Mouse (Mus musculus): Measurements from ENCODE around the gene Lgr4. TPM values are rescaled to one million over a fixed set of nuclear protein-coding genes. Genes with fewer than 3 reads are reported as not detected.

The Lgr4 gene
- polyA plus RNA-seq, 1 experiment from 2014 or later: 6.8 TPM

DNA sequence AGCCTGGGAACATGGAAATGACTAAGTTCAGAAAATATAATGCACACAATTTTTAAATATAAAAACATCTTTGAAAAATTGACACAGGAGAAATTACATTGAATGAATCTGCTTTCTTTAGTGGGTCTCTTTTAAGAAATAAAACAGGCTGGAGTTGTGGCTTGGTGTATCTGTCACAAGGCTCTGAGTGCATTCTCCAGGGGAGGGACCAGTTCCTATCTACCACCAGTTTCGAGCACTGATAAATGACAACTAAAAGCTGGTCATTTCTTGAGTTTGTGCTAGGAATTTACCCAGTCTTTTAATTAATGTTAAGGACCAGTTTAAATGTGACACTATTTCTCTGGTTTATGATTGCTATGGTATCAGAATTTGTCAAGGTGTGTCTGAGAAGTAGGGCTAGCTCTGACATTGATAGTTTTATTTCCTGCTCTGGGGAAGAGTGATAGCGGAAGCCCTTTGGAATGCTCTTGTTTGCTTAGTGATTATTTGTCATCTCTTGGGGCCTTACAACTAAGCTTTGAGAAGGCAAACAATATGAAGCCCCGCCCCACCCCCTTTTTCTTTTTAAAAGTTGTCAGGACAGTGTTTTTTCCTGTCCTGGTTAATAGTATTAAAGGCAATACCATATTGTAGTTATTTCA lies 88.3 kb downstream of the Lgr4 start:
- H3K9ac ChIP-seq (ENCODE audit: low read depth, low read length): no peak overlapping the region
- ATAC-seq: no peak
- no peak overlapping the region for H3K4me3 ChIP-seq (ENCODE audit: low read depth, low read length)
- no peaks in the 10 kb centered on the region for H3K27me3 ChIP-seq (ENCODE audit: control insufficient read depth, insufficient read depth, low read depth, low read length)
- no peak overlapping the region for H3K4me2 ChIP-seq (ENCODE audit: low read length)
- no peaks in the 10 kb centered on the region for H3K9me3 ChIP-seq (replicated peaks; ENCODE audit: control insufficient read depth, low read length, poor library complexity, severe bottlenecking)
- H3K36me3 ChIP-seq (ENCODE audit: control insufficient read depth, insufficient read depth, low read length): peaks cover 8% of the 10 kb centered on the region; the same call in 1 of the 2 replicates
- H3K27ac ChIP-seq (ENCODE audit: low read length): no peak overlapping the region
- 92% methylated on average over 3 of the region's 3 CpGs for WGBS
- no peaks in the 10 kb centered on the region for H3K4me1 ChIP-seq (ENCODE audit: control insufficient read depth, insufficient read depth, low read length)

DNA sequence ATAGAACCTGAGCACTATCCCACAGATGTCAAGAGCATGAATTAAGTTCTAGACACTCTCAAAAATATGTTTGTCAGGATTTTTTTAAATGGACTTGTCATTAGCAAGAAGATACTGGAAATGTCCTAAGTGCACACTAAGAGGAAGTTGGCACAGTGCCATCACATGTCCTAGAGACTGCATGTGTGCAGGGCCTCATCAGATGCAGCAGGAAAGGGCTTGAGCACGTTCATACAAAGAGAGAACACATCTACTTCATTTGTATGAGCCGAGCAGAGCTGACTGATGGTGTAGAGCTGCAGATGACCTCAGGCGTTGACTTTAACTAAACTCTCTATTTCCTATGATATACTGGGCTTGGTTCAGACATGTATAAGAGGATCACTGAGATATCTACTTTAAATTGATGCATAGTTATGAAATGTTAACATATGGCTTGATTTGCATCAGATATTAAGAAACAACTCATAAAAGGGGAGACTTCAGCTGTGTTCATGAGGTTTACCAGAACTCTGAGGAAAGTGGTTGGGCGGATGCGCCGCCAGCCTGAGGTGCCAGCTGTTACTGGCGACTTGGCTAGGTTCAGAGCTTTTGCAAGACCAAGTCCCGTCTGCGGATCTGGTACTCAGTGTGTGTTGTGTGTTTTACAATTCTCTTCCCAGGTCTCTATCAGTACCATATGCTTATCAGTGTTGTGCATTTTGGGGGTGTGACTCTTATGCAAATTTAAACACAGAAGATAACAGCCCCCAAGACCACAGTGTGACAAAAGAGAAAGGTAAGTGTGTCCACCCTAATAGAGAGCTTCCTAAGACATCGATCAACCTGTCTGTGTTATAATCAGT lies 90.2 kb downstream of the Lgr4 start:
- H3K4me3 ChIP-seq (ENCODE audit: low read depth, low read length): no peak overlapping the region
- no peak overlapping the region for H3K9ac ChIP-seq (ENCODE audit: low read depth, low read length)
- no peak overlapping the region for H3K4me2 ChIP-seq (ENCODE audit: low read length)
- H3K4me1 ChIP-seq (ENCODE audit: control insufficient read depth, insufficient read depth, low read length): no peaks in the 10 kb centered on the region
- WGBS: 94% methylated on average over 10 of the region's 10 CpGs
- no peak overlapping the region for H3K27ac ChIP-seq (ENCODE audit: low read length)
- peaks cover 16% of the 10 kb centered on the region for H3K36me3 ChIP-seq (ENCODE audit: control insufficient read depth, insufficient read depth, low read length)
- ATAC-seq: no peak
- H3K27me3 ChIP-seq (ENCODE audit: control insufficient read depth, insufficient read depth, low read depth, low read length): no peaks in the 10 kb centered on the region
- no peaks in the 10 kb centered on the region for H3K9me3 ChIP-seq (replicated peaks; ENCODE audit: control insufficient read depth, low read length, poor library complexity, severe bottlenecking)

DNA sequence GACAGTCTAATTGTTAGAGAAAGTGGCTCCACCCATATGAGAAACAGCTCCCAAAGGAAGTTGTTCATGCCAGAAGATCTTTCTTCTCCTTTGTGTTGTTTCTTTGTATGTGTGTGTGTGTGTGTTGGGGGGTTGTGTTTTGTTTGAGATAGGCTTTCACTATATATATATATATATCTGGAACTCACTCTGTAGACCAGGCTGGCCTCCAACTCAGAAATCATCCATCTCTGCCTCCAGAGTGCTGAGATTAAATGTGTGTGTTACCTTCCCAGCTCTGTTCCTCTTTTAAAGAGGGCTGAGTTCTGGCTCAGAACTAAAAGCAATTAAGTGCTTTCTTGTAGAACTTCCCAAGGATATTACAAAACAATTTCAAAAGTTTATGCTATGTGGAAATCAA lies 92.0 kb downstream of the Lgr4 start:
- no peak for ATAC-seq
- peaks cover 16% of the 10 kb centered on the region for H3K36me3 ChIP-seq (ENCODE audit: control insufficient read depth, insufficient read depth, low read length)
- H3K4me2 ChIP-seq (ENCODE audit: low read length): no peak overlapping the region
- no peaks in the 10 kb centered on the region for H3K4me1 ChIP-seq (ENCODE audit: control insufficient read depth, insufficient read depth, low read length)
- H3K4me3 ChIP-seq (ENCODE audit: low read depth, low read length): no peak overlapping the region
- no peaks in the 10 kb centered on the region for H3K9me3 ChIP-seq (replicated peaks; ENCODE audit: control insufficient read depth, low read length, poor library complexity, severe bottlenecking)
- H3K27ac ChIP-seq (ENCODE audit: low read length): no peak overlapping the region
- no peak overlapping the region for H3K9ac ChIP-seq (ENCODE audit: low read depth, low read length)
- H3K27me3 ChIP-seq (ENCODE audit: control insufficient read depth, insufficient read depth, low read depth, low read length): no peaks in the 10 kb centered on the region

DNA sequence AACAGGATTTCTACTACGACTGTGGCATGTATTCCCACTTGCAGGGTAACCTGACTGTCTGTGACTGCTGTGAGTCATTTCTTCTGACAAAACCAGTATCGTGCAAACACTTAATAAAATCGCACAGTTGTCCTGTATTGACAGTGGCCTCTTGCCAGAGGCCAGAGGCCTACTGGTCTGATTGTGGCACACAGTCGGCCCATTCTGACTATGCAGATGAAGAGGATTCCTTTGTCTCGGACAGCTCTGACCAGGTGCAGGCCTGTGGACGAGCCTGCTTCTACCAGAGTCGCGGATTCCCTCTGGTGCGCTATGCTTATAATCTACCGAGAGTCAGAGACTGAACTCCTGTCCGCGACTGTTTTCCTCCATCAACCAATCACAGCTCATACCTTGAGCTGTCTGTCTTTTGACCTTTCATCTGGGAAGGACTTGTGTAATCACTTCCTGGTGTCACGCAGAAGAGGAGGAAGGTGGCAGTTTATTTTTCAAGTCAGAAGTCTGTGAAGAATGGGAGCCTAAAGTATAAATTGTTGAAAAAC lies 94.8 kb downstream of the Lgr4 start:
- WGBS: 85% methylated on average over 13 of the region's 13 CpGs
- Histone ChIP-seq H3K9me3 (replicated peaks; ENCODE audit: control insufficient read depth, low read length, poor library complexity, severe bottlenecking) (no peaks in the 10 kb centered on the region), H3K27ac (ENCODE audit: low read length) (no peak overlapping the region), H3K4me1 (ENCODE audit: control insufficient read depth, insufficient read depth, low read length) (no peaks in the 10 kb centered on the region), H3K4me2 (ENCODE audit: low read length) (no peak overlapping the region), H3K4me3 (ENCODE audit: low read depth, low read length) (no peak overlapping the region), H3K36me3 (ENCODE audit: control insufficient read depth, insufficient read depth, low read length) (peaks cover 14% of the 10 kb centered on the region), H3K9ac (ENCODE audit: low read depth, low read length) (no peak overlapping the region), H3K27me3 (ENCODE audit: control insufficient read depth, insufficient read depth, low read depth, low read length) (no peaks in the 10 kb centered on the region)
- no peak for ATAC-seq

DNA sequence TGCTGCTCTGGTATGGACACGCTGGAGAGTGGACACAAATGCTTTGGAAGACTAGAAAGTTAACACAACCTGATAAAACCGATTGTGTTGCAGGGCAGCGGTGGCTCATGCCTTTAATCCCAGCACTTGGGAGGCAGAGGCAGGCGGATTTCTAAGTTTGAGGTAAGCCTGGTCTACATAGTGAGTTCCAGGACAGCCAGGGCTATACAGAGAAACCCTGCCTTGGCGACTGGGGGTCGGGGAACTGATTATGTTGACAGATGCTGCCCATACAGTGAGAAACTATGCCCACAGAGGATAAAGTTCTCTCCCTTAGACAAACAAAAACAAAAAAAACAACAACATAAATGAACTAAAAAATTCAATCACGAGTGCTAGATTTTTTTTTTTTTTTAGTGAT lies 99.6 kb downstream of the Lgr4 start:
- Histone ChIP-seq H3K4me3 (ENCODE audit: low read depth, low read length) (peak overlapping the region; percentile 53), H3K27ac (ENCODE audit: low read length) (peak overlapping the region; percentile 79), H3K4me1 (ENCODE audit: control insufficient read depth, insufficient read depth, low read length) (peaks cover 26% of the 10 kb centered on the region), H3K9me3 (replicated peaks; ENCODE audit: control insufficient read depth, low read length, poor library complexity, severe bottlenecking) (no peaks in the 10 kb centered on the region), H3K27me3 (ENCODE audit: control insufficient read depth, insufficient read depth, low read depth, low read length) (no peaks in the 10 kb centered on the region), H3K36me3 (ENCODE audit: control insufficient read depth, insufficient read depth, low read length) (peaks cover 5% of the 10 kb centered on the region), H3K4me2 (ENCODE audit: low read length) (peak overlapping the region; percentile 81), H3K9ac (ENCODE audit: low read depth, low read length) (peak overlapping the region; percentile 72)
- 0 out of 2 replicates have a peak, but pooled peaks have one; percentile 22 for ATAC-seq
- WGBS: 45% methylated on average over 7 of the region's 7 CpGs

DNA sequence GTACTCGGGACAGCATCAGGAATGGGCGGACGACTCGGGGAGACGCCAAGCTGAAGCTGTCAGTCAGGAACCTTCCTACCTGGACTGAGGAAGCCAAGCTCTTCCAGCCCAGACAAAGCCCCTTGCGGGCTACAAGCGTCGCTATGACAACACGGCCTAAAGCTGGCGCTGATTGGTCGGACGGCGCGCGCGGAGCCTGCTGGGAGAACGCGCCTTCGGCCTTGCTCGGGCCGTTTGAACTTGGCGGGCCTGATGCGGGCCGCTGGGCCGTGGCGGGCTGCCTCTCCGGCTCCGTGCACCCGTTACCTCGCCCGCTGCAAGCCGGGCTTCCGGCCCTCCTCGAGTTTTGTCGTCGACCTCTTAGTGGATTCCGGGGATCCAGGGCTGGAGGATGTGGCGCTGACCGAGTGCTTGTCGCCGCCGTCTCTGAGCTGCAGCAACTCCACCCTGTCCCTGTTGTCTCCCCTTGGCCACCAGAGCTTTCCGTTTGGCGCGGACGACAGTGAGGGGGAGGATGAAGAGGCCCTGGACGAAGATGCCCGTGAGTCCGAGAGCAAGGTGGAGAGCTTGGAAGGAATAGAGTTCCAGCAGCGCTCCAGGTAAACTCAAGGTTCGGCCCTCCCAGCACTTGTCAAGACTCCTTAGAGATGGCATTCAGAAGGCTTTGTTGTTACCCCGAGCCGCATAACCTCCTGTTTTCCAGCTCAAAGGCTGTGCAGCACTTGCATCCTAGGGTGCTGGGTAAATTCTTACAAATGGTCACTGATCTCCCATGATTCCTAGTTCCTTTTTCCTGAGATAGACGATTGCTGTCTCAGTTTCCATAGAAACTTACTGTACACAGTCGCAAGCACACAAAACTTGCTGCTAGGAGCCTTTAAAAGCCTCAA lies 100.4 kb downstream of the Lgr4 start, which contains the start of gene Ccdc34:
Gene Ccdc34, plus strand, starts transcription at position 202 of the 890 bp plus-strand sequence.
- WGBS: under 1% methylated on average over 55 of the region's 55 CpGs
- peak; percentile 100 for ATAC-seq
- H3K27me3 ChIP-seq (ENCODE audit: control insufficient read depth, insufficient read depth, low read depth, low read length): no peaks in the 10 kb centered on the region
- H3K36me3 ChIP-seq (ENCODE audit: control insufficient read depth, insufficient read depth, low read length): no peaks in the 10 kb centered on the region; the same call in 1 of the 2 replicates
- H3K9ac ChIP-seq (ENCODE audit: low read depth, low read length): peak within 1 kb of the TSS; percentile 72
- peak within 1 kb of the TSS; percentile 81 for H3K4me2 ChIP-seq (ENCODE audit: low read length)
- H3K27ac ChIP-seq (ENCODE audit: low read length): peak within 1 kb of the TSS; percentile 79
- H3K9me3 ChIP-seq (replicated peaks; ENCODE audit: control insufficient read depth, low read length, poor library complexity, severe bottlenecking): no peaks in the 10 kb centered on the region
- peak within 1 kb of the TSS; percentile 53 for H3K4me3 ChIP-seq (ENCODE audit: low read depth, low read length)
- H3K4me1 ChIP-seq (ENCODE audit: control insufficient read depth, insufficient read depth, low read length): peaks cover 26% of the 10 kb centered on the region

DNA sequence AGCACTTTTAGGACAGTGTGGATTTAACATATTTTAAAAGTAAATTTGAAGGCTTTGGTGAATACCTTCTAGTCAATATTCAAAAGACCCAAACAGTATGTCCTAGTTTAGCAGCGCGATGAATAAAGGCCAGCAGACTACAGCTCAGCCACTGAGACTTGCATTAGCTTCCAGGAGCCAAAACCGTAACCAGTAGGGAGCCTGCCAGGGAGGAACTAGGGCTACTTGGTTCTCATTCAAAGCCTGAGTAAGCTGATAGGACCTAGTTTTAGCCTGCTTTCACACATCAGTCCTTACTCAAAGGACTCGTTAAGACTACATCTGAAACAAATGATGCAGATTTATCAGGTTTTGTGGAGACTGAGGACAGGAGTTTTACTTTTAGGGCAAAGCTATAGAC lies 102.2 kb downstream of the Lgr4 start:
- no peak overlapping the region for H3K27ac ChIP-seq (ENCODE audit: low read length)
- H3K4me2 ChIP-seq (ENCODE audit: low read length): peak overlapping the region; percentile 11; the same call in 1 of the 2 replicates
- no peaks in the 10 kb centered on the region for H3K9me3 ChIP-seq (replicated peaks; ENCODE audit: control insufficient read depth, low read length, poor library complexity, severe bottlenecking)
- no peak for ATAC-seq
- 82% methylated on average over 4 of the region's 4 CpGs for WGBS
- H3K36me3 ChIP-seq (ENCODE audit: control insufficient read depth, insufficient read depth, low read length): 0 out of 2 replicates have a peak, but pooled peaks cover 2% of the 10 kb centered on the region
- no peaks in the 10 kb centered on the region for H3K27me3 ChIP-seq (ENCODE audit: control insufficient read depth, insufficient read depth, low read depth, low read length)
- H3K9ac ChIP-seq (ENCODE audit: low read depth, low read length): no peak overlapping the region
- H3K4me1 ChIP-seq (ENCODE audit: control insufficient read depth, insufficient read depth, low read length): peaks cover 26% of the 10 kb centered on the region
- H3K4me3 ChIP-seq (ENCODE audit: low read depth, low read length): no peak overlapping the region

DNA sequence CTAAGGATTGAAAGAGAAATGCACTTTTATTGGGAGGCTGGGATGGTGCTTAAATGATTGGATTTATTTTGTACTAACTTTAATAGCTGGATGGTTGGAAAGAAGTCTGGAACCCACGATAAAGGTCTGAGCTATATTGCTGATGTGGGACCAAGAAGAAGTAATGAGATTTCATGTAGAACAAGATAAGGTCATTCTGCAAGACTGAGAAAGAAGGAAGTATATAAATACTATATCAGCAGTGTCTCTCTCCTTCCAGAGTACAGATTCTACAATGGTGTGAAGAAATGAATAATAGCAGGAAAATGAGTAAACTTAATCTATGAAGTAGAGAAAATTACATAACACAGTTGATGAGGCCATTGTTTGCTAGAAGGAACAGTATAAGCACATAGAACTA lies 103.0 kb downstream of the Lgr4 start:
- Histone ChIP-seq H3K9ac (ENCODE audit: low read depth, low read length) (no peak overlapping the region), H3K27me3 (ENCODE audit: control insufficient read depth, insufficient read depth, low read depth, low read length) (no peaks in the 10 kb centered on the region), H3K4me3 (ENCODE audit: low read depth, low read length) (no peak overlapping the region), H3K27ac (ENCODE audit: low read length) (no peak overlapping the region), H3K9me3 (replicated peaks; ENCODE audit: control insufficient read depth, low read length, poor library complexity, severe bottlenecking) (no peaks in the 10 kb centered on the region), H3K4me1 (ENCODE audit: control insufficient read depth, insufficient read depth, low read length) (peaks cover 26% of the 10 kb centered on the region), H3K36me3 (ENCODE audit: control insufficient read depth, insufficient read depth, low read length) (0 out of 2 replicates have a peak, but pooled peaks cover 2% of the 10 kb centered on the region), H3K4me2 (ENCODE audit: low read length) (no peak overlapping the region)
- ATAC-seq: no peak
- WGBS: 97% methylated on average over 1 of the region's 1 CpGs
